Comparison of ENCODE assay signal across 8 mouse cellular contexts in genomic region chr4:108461262-108461903, GRCm38 (mm10). TPM values are rescaled to one million over a fixed set of nuclear protein-coding genes. Genes with fewer than 3 reads are reported as not detected.
A peak's percentile ranks its signal among the peaks of the same experiment; 100 is the strongest.
DNase-seq lines count a peak whose midpoint lies in the region; ATAC-seq and TF ChIP-seq lines count a peak whose summit lies in the region.

No protein-coding gene starts in this region.

- H3K9ac ChIP-seq in heart, embryonic 12.5 days, result no peak overlapping the region
- no peak overlapping the region for H3K9ac ChIP-seq in hindbrain, embryonic 11.5 days (ENCODE audit: low read depth, low read length)

- peaks cover 17% of the 10 kb centered on the region; the same call in 1 of the 2 replicates for H3K36me3 ChIP-seq in heart, embryonic 12.5 days
- H3K36me3 ChIP-seq in E14TG2a.4 (ENCODE audit: insufficient read depth, low read length), result no peaks in the 10 kb centered on the region
- no peaks in the 10 kb centered on the region for H3K36me3 ChIP-seq in hindbrain, embryonic 11.5 days (ENCODE audit: control insufficient read depth, insufficient read depth, low read length)
- H3K36me3 ChIP-seq in midbrain, embryonic 10.5 days, result peaks cover 33% of the 10 kb centered on the region

- no peak for DNase-seq in heart, adult 8-10 months (ENCODE audit: low spot score)
- no peak for DNase-seq in hindbrain, embryonic 11.5 days (ENCODE audit: low spot score)
- no peak for DNase-seq in midbrain, embryonic 10.5 days (ENCODE audit: low spot score)
- no peak for DNase-seq in adrenal gland, adult 2 months

- peak overlapping the region; percentile 89; the same call in 1 of the 2 replicates for H3K4me2 ChIP-seq in heart, embryonic 12.5 days
- peak overlapping the region; percentile 79 for H3K4me2 ChIP-seq in hindbrain, embryonic 11.5 days (replicated peaks; ENCODE audit: low read depth, low read length)

- H3K4me1 ChIP-seq in heart, embryonic 12.5 days (replicated peaks), result peaks cover 8% of the 10 kb centered on the region
- peaks cover 13% of the 10 kb centered on the region for H3K4me1 ChIP-seq in E14TG2a.4 (replicated peaks; ENCODE audit: low read depth, low read length)
- H3K4me1 ChIP-seq in hindbrain, embryonic 11.5 days (replicated peaks; ENCODE audit: control insufficient read depth, insufficient read depth, low read length), result no peaks in the 10 kb centered on the region
- peaks cover 30% of the 10 kb centered on the region for H3K4me1 ChIP-seq in midbrain, embryonic 10.5 days

- no peaks in the 10 kb centered on the region for H3K27me3 ChIP-seq in heart, embryonic 12.5 days (replicated peaks)
- peaks cover 11% of the 10 kb centered on the region; the same call in 1 of the 2 replicates for H3K27me3 ChIP-seq in E14TG2a.4 (ENCODE audit: insufficient read depth, low read length)
- H3K27me3 ChIP-seq in hindbrain, embryonic 11.5 days (ENCODE audit: control insufficient read depth, insufficient read depth, low read length), result no peaks in the 10 kb centered on the region
- H3K27me3 ChIP-seq in midbrain, embryonic 10.5 days (ENCODE audit: low read depth, poor library complexity, severe bottlenecking), result no peaks in the 10 kb centered on the region

- H3K27ac ChIP-seq in heart, embryonic 12.5 days (ENCODE audit: poor library complexity, severe bottlenecking), result no peak overlapping the region
- no peak overlapping the region for H3K27ac ChIP-seq in hindbrain, embryonic 11.5 days (ENCODE audit: low read depth, low read length)
- peak overlapping the region; percentile 99; the same call in 1 of the 2 replicates for H3K27ac ChIP-seq in midbrain, embryonic 10.5 days (replicated peaks)

- ATAC-seq in heart, embryonic 12.5 days (ENCODE audit: insufficient number of reproducible peaks, low FRiP score), result no peak
- no peak for ATAC-seq in hindbrain, embryonic 11.5 days (ENCODE audit: low FRiP score)
- no peak for ATAC-seq in frontal cortex, adult (ENCODE audit: low TSS enrichment)
- ATAC-seq in cerebellum, adult (ENCODE audit: insufficient number of reproducible peaks, low FRiP score, low TSS enrichment), result no peak

- no peaks in the 10 kb centered on the region for H3K9me3 ChIP-seq in heart, embryonic 12.5 days (replicated peaks)
- H3K9me3 ChIP-seq in E14TG2a.4 (ENCODE audit: low read length), result no peaks in the 10 kb centered on the region
- H3K9me3 ChIP-seq in hindbrain, embryonic 11.5 days (ENCODE audit: control insufficient read depth, low read length), result no peaks in the 10 kb centered on the region
- H3K9me3 ChIP-seq in midbrain, embryonic 10.5 days (replicated peaks), result no peaks in the 10 kb centered on the region; the same call in 1 of the 2 replicates

- H3K4me3 ChIP-seq in heart, embryonic 12.5 days, result peak overlapping the region; percentile 40
- H3K4me3 ChIP-seq in E14TG2a.4 (replicated peaks; ENCODE audit: low read length), result peak overlapping the region; percentile 94
- H3K4me3 ChIP-seq in hindbrain, embryonic 11.5 days (ENCODE audit: low read depth, low read length), result peak overlapping the region; percentile 99
- peak overlapping the region; percentile 99 for H3K4me3 ChIP-seq in midbrain, embryonic 10.5 days

- WGBS in heart, embryonic 12.5 days, result 64% methylated on average over 5 of the region's 5 CpGs
- WGBS in hindbrain, embryonic 11.5 days, result 66% methylated on average over 5 of the region's 5 CpGs
- WGBS in midbrain, embryonic 10.5 days, result 81% methylated on average over 5 of the region's 5 CpGs

- no peak for TF ChIP-seq CTCF in E14TG2a.4 (conservative IDR thresholded peaks at IDR 0.05; ENCODE audit: low read length)

RNA-seq across cellular contexts. Expression of gene Tut4, which starts 2.2 kb away (rescaled TPM):
- 54.4 and 61.2 TPM in 2 replicates for polyA plus RNA-seq in heart, embryonic 12.5 days (2016; fragmentation: Nextera tagmentation; extraction: Ambion mirVana)
- total RNA-seq in heart, adult 8-10 months (2022), result 10 to 100 TPM; 14.6 to 25.2 (median 18.6) TPM
- 65.8 and 105 TPM in 2 replicates for polyA plus RNA-seq in hindbrain, embryonic 11.5 days (2014; fragmentation: Nextera tagmentation; extraction: Ambion mirVana)
- 72.7 and 80.9 TPM in 2 replicates for polyA plus RNA-seq in midbrain, embryonic 10.5 days (2016; fragmentation: Nextera tagmentation; extraction: Ambion mirVana)
- total RNA-seq in adrenal gland, adult 2 months (2021), result 10 to 100 TPM; 26.1 to 28.7 TPM
- polyA plus RNA-seq in adrenal gland, adult 2 months (2012; rRNA removed), result 24.4 and 27.2 TPM in 2 replicates

RNA-seq across cellular contexts. Expression of gene Gpx7, which starts 54.6 kb away (rescaled TPM):
- 66.1 and 67.6 TPM in 2 replicates for polyA plus RNA-seq in heart, embryonic 12.5 days (2016; fragmentation: Nextera tagmentation; extraction: Ambion mirVana)
- total RNA-seq in heart, adult 8-10 months (2022), result 1 to 10 TPM; 4.4 to 9.5 (median 6.3) TPM
- 47.3 and 52.8 TPM in 2 replicates for polyA plus RNA-seq in hindbrain, embryonic 11.5 days (2014; fragmentation: Nextera tagmentation; extraction: Ambion mirVana)
- 52.1 and 52.8 TPM in 2 replicates for polyA plus RNA-seq in midbrain, embryonic 10.5 days (2016; fragmentation: Nextera tagmentation; extraction: Ambion mirVana)
- total RNA-seq in adrenal gland, adult 2 months (2021), result 1 to 10 TPM; 5.1 to 8.5 TPM
- 8.4 and 9.4 TPM in 2 replicates for polyA plus RNA-seq in adrenal gland, adult 2 months (2012; rRNA removed)

Comparison
In these comparisons a context has a peak if more than half of its experiments do, and no peak if none do; other contexts are left out.
1. H3K4me3 ChIP-seq: peak in every context shown above with its lines; median percentile 99 in hindbrain, embryonic 11.5 days; 99 in midbrain, embryonic 10.5 days; 94 in E14TG2a.4; 40 in heart, embryonic 12.5 days.